ENCODE assay signal across 12 mouse cellular contexts in the genomic region with DNA sequence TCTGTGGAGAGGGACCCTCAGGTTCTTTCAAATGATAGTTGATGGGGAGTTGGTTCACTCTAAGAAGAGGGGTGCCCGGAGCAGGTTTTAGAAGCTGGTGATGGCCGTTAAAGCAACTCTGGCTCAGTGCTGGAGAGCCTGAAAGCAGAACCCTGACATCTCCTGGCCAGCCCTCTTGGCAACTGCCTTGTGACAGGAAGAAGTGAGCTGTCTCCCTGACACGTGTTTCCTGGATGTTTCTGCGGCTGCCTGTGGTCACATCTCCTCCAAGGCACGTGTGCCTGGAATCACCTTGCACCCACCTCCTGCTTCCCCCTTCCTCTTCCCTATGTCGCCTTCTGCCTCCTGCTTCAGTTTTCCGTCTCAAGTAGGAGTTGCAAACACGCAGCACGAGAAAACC. TPM values are rescaled to one million over a fixed set of nuclear protein-coding genes. Genes with fewer than 3 reads are reported as not detected.
DNase-seq lines count a peak whose midpoint lies in the region; ATAC-seq and TF ChIP-seq lines count a peak whose summit lies in the region.
"Had no signal": no experiment of that assay in that cellular context is flagged by ENCODE, and none has a peak within 500 bp of the region (broad histone marks: within the 10 kb centered on the region; RNA-seq: fewer than 3 reads in every experiment).

No protein-coding gene starts in this region.

- WGBS in kidney, embryonic 16.5 days: 70% methylated on average over 9 of the region's 9 CpGs
- 71% methylated on average over 9 of the region's 9 CpGs for WGBS in liver, adult 2 months
- WGBS in midbrain, embryonic 14.5 days: 86% methylated on average over 9 of the region's 9 CpGs

- peaks cover 4% of the 10 kb centered on the region; the same call in 1 of the 2 replicates for H3K79me2 ChIP-seq in liver, adult 2 months (ENCODE audit: control insufficient read depth, insufficient read depth, low read length)

- TF ChIP-seq POLR2A in liver, adult 2 months (IDR thresholded peaks at IDR 0.05; ENCODE audit: extremely low read depth, insufficient read depth, low read length): no peak

- H3K4me1 ChIP-seq in kidney, embryonic 16.5 days (ENCODE audit: insufficient read depth, low read length): peaks cover 7% of the 10 kb centered on the region; the same call in 1 of the 2 replicates
- H3K4me1 ChIP-seq in liver, adult 2 months (ENCODE audit: control insufficient read depth, insufficient read depth, low read length): peaks cover 6% of the 10 kb centered on the region
- H3K4me1 ChIP-seq in midbrain, embryonic 14.5 days (ENCODE audit: control insufficient read depth, insufficient read depth, low read length): peaks cover 19% of the 10 kb centered on the region

- peak; percentile 29 for DNase-seq in kidney, adult 11 months
- DNase-seq in heart, adult 8-10 months (ENCODE audit: low spot score): peak; percentile 62
- DNase-seq in liver, adult 2 months (ENCODE audit: extremely low read depth, low read depth, low spot score): peak; percentile 26
- DNase-seq in splenic B cell, adult 2 months (ENCODE audit: low read depth, low spot score): peak; percentile 12
- no peak for DNase-seq in midbrain, embryonic 14.5 days
- no peak for DNase-seq in cerebellum, adult 8-10 months
- DNase-seq in urinary bladder, postnatal 36 days (ENCODE audit: low spot score in 2 of 2): no peak

- H3K9ac ChIP-seq in kidney, embryonic 16.5 days (replicated peaks; ENCODE audit: low read length): no peak overlapping the region
- H3K9ac ChIP-seq in liver, adult 2 months (ENCODE audit: low read depth, low read length): no peak overlapping the region
- no peak overlapping the region for H3K9ac ChIP-seq in midbrain, embryonic 14.5 days (replicated peaks; ENCODE audit: low read length)
- H3K9ac ChIP-seq: hindbrain, embryonic 12.5 days; midbrain, embryonic 15.5 days had no signal

- H3K4me3 ChIP-seq in kidney, embryonic 16.5 days (ENCODE audit: low read length): no peak overlapping the region
- no peak overlapping the region for H3K4me3 ChIP-seq in liver, adult 2 months (ENCODE audit: insufficient read depth, low read depth, low read length)
- no peak overlapping the region for H3K4me3 ChIP-seq in midbrain, embryonic 14.5 days (replicated peaks; ENCODE audit: low read depth, low read length)
- H3K4me3 ChIP-seq: hindbrain, embryonic 12.5 days; midbrain, embryonic 15.5 days had no signal

- no peak overlapping the region for H3K27ac ChIP-seq in kidney, embryonic 16.5 days (ENCODE audit: low read length)
- H3K27ac ChIP-seq in liver, adult 2 months (replicated peaks; ENCODE audit: insufficient read depth, low read depth, low read length): no peak overlapping the region
- H3K27ac ChIP-seq in midbrain, embryonic 14.5 days (replicated peaks; ENCODE audit: low read depth, low read length): no peak overlapping the region
- H3K27ac ChIP-seq: hindbrain, embryonic 12.5 days; midbrain, embryonic 15.5 days had no signal

- H3K27me3 ChIP-seq in kidney, embryonic 16.5 days (ENCODE audit: insufficient read depth, low read length): no peaks in the 10 kb centered on the region
- no peaks in the 10 kb centered on the region for H3K27me3 ChIP-seq in liver, adult 2 months (ENCODE audit: control insufficient read depth, insufficient read depth, low read length)
- H3K27me3 ChIP-seq in splenic B cell, adult 2 months (ENCODE audit: control insufficient read depth, insufficient read depth, low read length, poor library complexity, severe bottlenecking): no peaks in the 10 kb centered on the region
- H3K27me3 ChIP-seq in midbrain, embryonic 14.5 days (ENCODE audit: control insufficient read depth, insufficient read depth, low read length): no peaks in the 10 kb centered on the region
- H3K27me3 ChIP-seq: hindbrain, embryonic 12.5 days; midbrain, embryonic 15.5 days had no signal

- H3K9me3 ChIP-seq in kidney, embryonic 16.5 days (ENCODE audit: low read length): no peaks in the 10 kb centered on the region
- H3K9me3 ChIP-seq in midbrain, embryonic 14.5 days (ENCODE audit: control insufficient read depth, low read length): no peaks in the 10 kb centered on the region
- H3K9me3 ChIP-seq: G1E; hindbrain, embryonic 12.5 days; midbrain, embryonic 15.5 days had no signal

- H3K36me3 ChIP-seq in kidney, embryonic 16.5 days (ENCODE audit: insufficient read depth, low read length): peaks cover 28% of the 10 kb centered on the region; the same call in 1 of the 2 replicates
- peaks cover 20% of the 10 kb centered on the region for H3K36me3 ChIP-seq in liver, adult 2 months (ENCODE audit: control insufficient read depth, insufficient read depth, low read length)
- peaks cover 7% of the 10 kb centered on the region for H3K36me3 ChIP-seq in splenic B cell, adult 2 months (ENCODE audit: control insufficient read depth, insufficient read depth, low read length, poor library complexity, severe bottlenecking)
- H3K36me3 ChIP-seq in midbrain, embryonic 14.5 days (ENCODE audit: control insufficient read depth, insufficient read depth, low read length): peaks cover 61% of the 10 kb centered on the region

- no peak for TF ChIP-seq CTCF in liver, adult 2 months (IDR thresholded peaks at IDR 0.05; ENCODE audit: low read depth, low read length)

- H3K4me2 ChIP-seq in kidney, embryonic 16.5 days (replicated peaks; ENCODE audit: low read depth, low read length): no peak overlapping the region
- H3K4me2 ChIP-seq in midbrain, embryonic 14.5 days (ENCODE audit: low read length): no peak overlapping the region
- H3K4me2 ChIP-seq: hindbrain, embryonic 12.5 days; midbrain, embryonic 15.5 days had no signal

- no peak for ATAC-seq in kidney, embryonic 16.5 days (ENCODE audit: low FRiP score, low TSS enrichment)
- ATAC-seq in midbrain, embryonic 14.5 days (ENCODE audit: low FRiP score, low TSS enrichment): no peak
- ATAC-seq: midbrain, embryonic 15.5 days had no signal

RNA-seq across cellular contexts. Expression of a gene that starts 4.8 kb away (rescaled TPM):
- 22.7 and 26.1 TPM in 2 replicates for polyA plus RNA-seq in kidney, embryonic 16.5 days (2015; fragmentation: Nextera tagmentation; extraction: Ambion mirVana)
- total RNA-seq in heart, adult 8-10 months (2022): 10 to 100 TPM; 29.5 to 35.2 (median 31.4) TPM
- 14.2 and 18.0 TPM in 2 replicates for total RNA-seq in liver, adult 2 months (2014; rRNA removed)
- polyA plus RNA-seq in liver, adult 2 months (2012; rRNA removed): 7.4 and 10.5 TPM in 2 replicates
- polyA plus RNA-seq in midbrain, embryonic 14.5 days (2014; fragmentation: Nextera tagmentation; extraction: Ambion mirVana): 43.1 and 55.5 TPM in 2 replicates

RNA-seq across cellular contexts. Expression of a gene that starts 34.2 kb away (rescaled TPM):
- 0.07 TPM in 1 of 2 replicates, not detected in the other for polyA plus RNA-seq in kidney, embryonic 16.5 days (2015; fragmentation: Nextera tagmentation; extraction: Ambion mirVana)
- under 1 TPM in 1 of 4 experiments, not detected in 3; 0.14 TPM for total RNA-seq in heart, adult 8-10 months (2022)
- total RNA-seq in liver, adult 2 months (2014; rRNA removed): 0.09 TPM in 1 of 2 replicates, not detected in the other
- 0.05 and 0.15 TPM in 2 replicates for polyA plus RNA-seq in liver, adult 2 months (2012; rRNA removed)
- not detected in 2 replicates for polyA plus RNA-seq in midbrain, embryonic 14.5 days (2014; fragmentation: Nextera tagmentation; extraction: Ambion mirVana)
- total RNA-seq: left cerebral cortex, postnatal 25 days had no signal
- polyA plus RNA-seq: midbrain, embryonic 15.5 days had no signal

RNA-seq across cellular contexts. Expression of a gene that starts 55.6 kb away (rescaled TPM):
- polyA plus RNA-seq in kidney, embryonic 16.5 days (2015; fragmentation: Nextera tagmentation; extraction: Ambion mirVana): 11.7 and 12.9 TPM in 2 replicates
- total RNA-seq in heart, adult 8-10 months (2022): 10 to 100 TPM; 25.4 to 33.7 (median 31.3) TPM
- 20.0 and 26.5 TPM in 2 replicates for total RNA-seq in liver, adult 2 months (2014; rRNA removed)
- polyA plus RNA-seq in liver, adult 2 months (2012; rRNA removed): 10.7 and 13.9 TPM in 2 replicates
- 7.8 and 9.2 TPM in 2 replicates for polyA plus RNA-seq in midbrain, embryonic 14.5 days (2014; fragmentation: Nextera tagmentation; extraction: Ambion mirVana)

RNA-seq across cellular contexts. Expression of a gene that starts 55.8 kb away (rescaled TPM):
- polyA plus RNA-seq in kidney, embryonic 16.5 days (2015; fragmentation: Nextera tagmentation; extraction: Ambion mirVana): 6.4 and 9.6 TPM in 2 replicates
- total RNA-seq in heart, adult 8-10 months (2022): 10 to 100 TPM; 15.5 to 18.5 (median 16.5) TPM
- total RNA-seq in liver, adult 2 months (2014; rRNA removed): 14.0 and 15.7 TPM in 2 replicates
- polyA plus RNA-seq in liver, adult 2 months (2012; rRNA removed): 2.1 and 4.3 TPM in 2 replicates
- polyA plus RNA-seq in midbrain, embryonic 14.5 days (2014; fragmentation: Nextera tagmentation; extraction: Ambion mirVana): 11.1 and 12.1 TPM in 2 replicates

RNA-seq across cellular contexts. Expression of a gene that starts 59.1 kb away (rescaled TPM):
- polyA plus RNA-seq in kidney, embryonic 16.5 days (2015; fragmentation: Nextera tagmentation; extraction: Ambion mirVana): 0.04 and 0.14 TPM in 2 replicates
- total RNA-seq in heart, adult 8-10 months (2022): not detected
- not detected in 2 replicates for total RNA-seq in liver, adult 2 months (2014; rRNA removed)
- not detected in 2 replicates for polyA plus RNA-seq in liver, adult 2 months (2012; rRNA removed)
- not detected in 2 replicates for polyA plus RNA-seq in midbrain, embryonic 14.5 days (2014; fragmentation: Nextera tagmentation; extraction: Ambion mirVana)
- total RNA-seq: left cerebral cortex, postnatal 25 days had no signal
- polyA plus RNA-seq: G1E; hindbrain, embryonic 12.5 days had no signal

Comparison
In these comparisons a context has a peak if more than half of its experiments do, and no peak if none do; other contexts are left out.
1. DNase-seq: peak in kidney, adult 11 months (single experiment), heart, adult 8-10 months (single experiment), liver, adult 2 months (single experiment) and splenic B cell, adult 2 months (single experiment); none in midbrain, embryonic 14.5 days (single experiment), cerebellum, adult 8-10 months (single experiment) and urinary bladder, postnatal 36 days (0 of 2).